ENCODE assay signal across 17 mouse cellular contexts in the genomic region with DNA sequence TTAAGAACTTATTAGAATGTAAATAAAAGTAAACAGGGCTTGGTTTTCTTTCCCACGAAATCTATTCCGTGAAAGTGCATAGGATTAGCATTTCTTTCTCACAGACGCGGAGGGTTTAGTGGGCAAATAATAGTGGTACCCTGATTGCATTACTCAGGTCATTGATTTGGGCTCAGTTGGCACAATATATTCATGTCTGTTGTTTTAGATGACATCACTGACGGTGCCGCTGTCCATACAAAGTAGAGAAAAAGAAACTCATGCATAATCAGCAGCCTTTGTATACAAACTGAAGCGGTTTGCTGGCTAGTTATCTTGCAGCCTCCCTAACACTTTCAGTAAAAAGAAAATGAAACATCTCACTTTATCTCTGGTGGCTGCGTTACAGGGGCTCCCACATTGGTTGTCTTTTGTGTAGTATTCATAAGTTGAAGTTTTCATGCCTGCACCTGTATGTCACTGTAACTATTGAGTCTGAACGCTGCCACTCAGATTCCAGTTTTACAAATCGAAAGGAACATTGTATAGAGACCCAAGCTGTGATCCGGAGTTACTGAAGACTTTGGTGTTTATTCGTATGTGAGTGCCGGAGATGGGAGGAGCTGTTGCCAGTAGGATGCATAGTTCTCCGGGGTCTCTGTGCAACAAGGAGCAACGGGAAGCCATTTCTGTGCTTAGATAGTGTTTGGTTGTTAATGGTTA. TPM values are rescaled to one million over a fixed set of nuclear protein-coding genes. Genes with fewer than 3 reads are reported as not detected.
A peak's percentile ranks its signal among the peaks of the same experiment; 100 is the strongest.
DNase-seq lines count a peak whose midpoint lies in the region; ATAC-seq and TF ChIP-seq lines count a peak whose summit lies in the region.
"Had no signal": no experiment of that assay in that cellular context is flagged by ENCODE, and none has a peak within 500 bp of the region (broad histone marks: within the 10 kb centered on the region; RNA-seq: fewer than 3 reads in every experiment).

No protein-coding gene starts in this region.

- no peak overlapping the region for H3K9ac ChIP-seq in hindbrain, embryonic 12.5 days
- peak overlapping the region; percentile 25; the same call in 1 of the 2 replicates for H3K9ac ChIP-seq in midbrain, embryonic 15.5 days
- H3K9ac ChIP-seq: lung, embryonic 15.5 days; stomach, embryonic 15.5 days had no signal

- H3K9me3 ChIP-seq in hindbrain, embryonic 12.5 days (replicated peaks): no peaks in the 10 kb centered on the region
- H3K9me3 ChIP-seq in midbrain, embryonic 15.5 days: no peaks in the 10 kb centered on the region
- H3K9me3 ChIP-seq: lung, embryonic 15.5 days; stomach, embryonic 15.5 days had no signal

- H3K4me3 ChIP-seq in cortical plate, adult 2 months (ENCODE audit: insufficient read depth, low read length): peak overlapping the region; percentile 34
- peak overlapping the region; percentile 19 for H3K4me3 ChIP-seq in hindbrain, embryonic 12.5 days
- peak overlapping the region; percentile 34 for H3K4me3 ChIP-seq in midbrain, embryonic 15.5 days
- H3K4me3 ChIP-seq: lung, embryonic 15.5 days; stomach, embryonic 15.5 days had no signal

- H3K27me3 ChIP-seq in hindbrain, embryonic 12.5 days: no peaks in the 10 kb centered on the region
- no peaks in the 10 kb centered on the region for H3K27me3 ChIP-seq in midbrain, embryonic 15.5 days (replicated peaks)
- H3K27me3 ChIP-seq: lung, embryonic 15.5 days; stomach, embryonic 15.5 days had no signal

- no peak overlapping the region for H3K27ac ChIP-seq in cortical plate, adult 2 months (ENCODE audit: insufficient read depth, low read length)
- H3K27ac ChIP-seq in hindbrain, embryonic 12.5 days: peak overlapping the region; percentile 52; the same call in 1 of the 2 replicates
- peak overlapping the region; percentile 58 for H3K27ac ChIP-seq in midbrain, embryonic 15.5 days
- H3K27ac ChIP-seq: lung, embryonic 15.5 days; stomach, embryonic 15.5 days had no signal

- WGBS in hindbrain, embryonic 12.5 days: 40% methylated on average over 15 of the region's 15 CpGs
- 21% methylated on average over 15 of the region's 15 CpGs for WGBS in midbrain, embryonic 15.5 days

- no peak for TF ChIP-seq POLR2A in cortical plate, adult 2 months (IDR thresholded peaks at IDR 0.05; ENCODE audit: extremely low read depth, insufficient read depth, low read length)

- ATAC-seq in frontal cortex, adult (ENCODE audit: low TSS enrichment): peak; percentile 16; the same call in 1 of the 2 replicates
- peak; percentile 54 for ATAC-seq in hindbrain, embryonic 12.5 days (ENCODE audit: low FRiP score)
- no peak for ATAC-seq in midbrain, embryonic 15.5 days (replicated peaks)
- ATAC-seq: intestine, postnatal 0 days had no signal

- no peak for TF ChIP-seq CTCF in cortical plate, adult 2 months (IDR thresholded peaks at IDR 0.05; ENCODE audit: extremely low read depth, insufficient read depth, low read length)

- H3K36me3 ChIP-seq in hindbrain, embryonic 12.5 days: no peaks in the 10 kb centered on the region
- H3K36me3 ChIP-seq in midbrain, embryonic 15.5 days (replicated peaks): no peaks in the 10 kb centered on the region
- H3K36me3 ChIP-seq: lung, embryonic 15.5 days; stomach, embryonic 15.5 days had no signal

- peak overlapping the region; percentile 36 for H3K4me2 ChIP-seq in hindbrain, embryonic 12.5 days (replicated peaks)
- peak overlapping the region; percentile 49 for H3K4me2 ChIP-seq in midbrain, embryonic 15.5 days
- H3K4me2 ChIP-seq: lung, embryonic 15.5 days; stomach, embryonic 15.5 days had no signal

- H3K4me1 ChIP-seq in cortical plate, adult 2 months (ENCODE audit: control insufficient read depth, insufficient read depth, low read length): no peaks in the 10 kb centered on the region; the same call in 1 of the 2 replicates
- H3K4me1 ChIP-seq in hindbrain, embryonic 12.5 days: peaks cover 8% of the 10 kb centered on the region
- H3K4me1 ChIP-seq in midbrain, embryonic 15.5 days: no peaks in the 10 kb centered on the region; the same call in 1 of the 2 replicates

- DNase-seq in frontal cortex, postnatal 25 days (ENCODE audit: low spot score in 2 of 2): no peak
- no peak for DNase-seq in adrenal gland, adult 8-10 months
- DNase-seq in retina, embryonic 14.5 days (ENCODE audit: low spot score): no peak
- no peak for DNase-seq in lung, postnatal 36 days
- DNase-seq: B cell, adult 2 months; gastrocnemius, postnatal 14 days; liver had no signal

RNA-seq across cellular contexts. Expression of a gene that starts 3.8 kb away (rescaled TPM):
- polyA plus RNA-seq in cortical plate, adult 2 months (2012; rRNA removed): 11.7 and 12.4 TPM in 2 replicates
- 17.2 and 18.0 TPM in 2 replicates for polyA plus RNA-seq in hindbrain, embryonic 12.5 days (2016; fragmentation: Nextera tagmentation; extraction: Ambion mirVana)
- 19.1 and 19.2 TPM in 2 replicates for polyA plus RNA-seq in midbrain, embryonic 15.5 days (2015; fragmentation: Nextera tagmentation; extraction: Ambion mirVana)
- total RNA-seq in adrenal gland, adult 8-10 months (2022): 10 to 100 TPM; 20.1 to 34.0 (median 22.3) TPM

RNA-seq across cellular contexts. Expression of a gene that starts 17.8 kb away (rescaled TPM):
- not detected in 2 replicates for polyA plus RNA-seq in cortical plate, adult 2 months (2012; rRNA removed)
- not detected in 2 replicates for polyA plus RNA-seq in hindbrain, embryonic 12.5 days (2016; fragmentation: Nextera tagmentation; extraction: Ambion mirVana)
- not detected in 2 replicates for polyA plus RNA-seq in midbrain, embryonic 15.5 days (2015; fragmentation: Nextera tagmentation; extraction: Ambion mirVana)
- total RNA-seq in adrenal gland, adult 8-10 months (2022): not detected
- total RNA-seq: gastrocnemius, postnatal 14 days; left cerebral cortex, adult 18-20 months had no signal
- polyA plus RNA-seq: heart, embryonic 16.5 days; intestine, postnatal 0 days; lung, embryonic 15.5 days; small intestine, adult 2 months; stomach, embryonic 15.5 days had no signal

RNA-seq across cellular contexts. Expression of a gene that starts 39.0 kb away (rescaled TPM):
- 6.3 and 8.2 TPM in 2 replicates for polyA plus RNA-seq in cortical plate, adult 2 months (2012; rRNA removed)
- 12.7 and 12.9 TPM in 2 replicates for polyA plus RNA-seq in hindbrain, embryonic 12.5 days (2016; fragmentation: Nextera tagmentation; extraction: Ambion mirVana)
- polyA plus RNA-seq in midbrain, embryonic 15.5 days (2015; fragmentation: Nextera tagmentation; extraction: Ambion mirVana): 7.3 and 7.5 TPM in 2 replicates
- 10 to 100 TPM; 21.4 to 27.5 (median 26.0) TPM for total RNA-seq in adrenal gland, adult 8-10 months (2022)
